Mouse (Mus musculus): ENCODE measurements at regions not wholly inside any gene's neighbourhood (a gene's known extent, or its start where the extent isn't known, plus 50 kb on each side); places are given as distances from the start of the nearest gene placed in this dataset.

- TF ChIP-seq CTCF (conservative IDR thresholded peaks at IDR 0.05; ENCODE audit: low read length) (0 out of 2 replicates have a peak, but pooled peaks have one; percentile 8), POU5F1 (IDR thresholded peaks at IDR 0.05; ENCODE audit: borderline replicate concordance, low read length) (no peak), NANOG (IDR thresholded peaks at IDR 0.05; ENCODE audit: borderline replicate concordance, low read length) (no peak)
Observed at GRCm38 (mm10) chr5:18579518-18579917, 219.4 kb upstream of the Gnai1 start.
